Mouse (Mus musculus) C2C12 (cell line): ENCODE measurements at regions not wholly inside any gene's neighbourhood (a gene's known extent, or its start where the extent isn't known, plus 50 kb on each side); places are given as distances from the start of the nearest gene placed in this dataset.

Experiments
- H3K27me3 ChIP-seq: one replicate; pipeline ENCODE4 v1.6.1; 2011; ENCODE audit not compliant: control insufficient read depth, insufficient read depth, insufficient read length
- H3K36me3 ChIP-seq: one replicate; pipeline ENCODE4 v1.6.1; 2011; ENCODE audit not compliant: control insufficient read depth, insufficient read depth
- H3K4me3 ChIP-seq: one replicate; pipeline ENCODE4 v1.5.1; 2011; ENCODE audit warnings: mild to moderate bottlenecking, control low read depth; ENCODE audit not compliant: poor library complexity, insufficient read depth, severe bottlenecking
- H3K79me2 ChIP-seq: one replicate; pipeline ENCODE4 v1.6.1; 2011; ENCODE audit not compliant: control insufficient read depth, insufficient read depth
- H3K79me3 ChIP-seq: one replicate; pipeline ENCODE4 v1.6.1; 2011; ENCODE audit warnings: low read depth, control low read depth
- H3ac ChIP-seq: one replicate; pipeline ENCODE3; 2011; ENCODE audit warnings: low read depth; ENCODE audit not compliant: control insufficient read depth, insufficient read length
- CEBPB ChIP-seq: IDR thresholded peaks from one replicate; pipeline ENCODE4 v1.6.1; 2011; ENCODE audit warnings: low read depth, mild to moderate bottlenecking, control low read depth, moderate library complexity
- CTCF ChIP-seq: IDR thresholded peaks from one replicate; pipeline ENCODE4 v1.5.1; 2011; ENCODE audit not compliant: control insufficient read depth, insufficient read depth, insufficient read length
- FOSL1 ChIP-seq: IDR thresholded peaks from one replicate; pipeline ENCODE4 v1.8.0; 2011; ENCODE audit warnings: mild to moderate bottlenecking, low read length; ENCODE audit not compliant: poor library complexity, insufficient read depth, severe bottlenecking
- MAX ChIP-seq: IDR thresholded peaks from one replicate; pipeline ENCODE4 v1.6.1; 2011; ENCODE audit warnings: mild to moderate bottlenecking, control low read depth
- MYOD1 ChIP-seq: IDR thresholded peaks from one replicate; pipeline ENCODE4 v1.6.1; 2011; ENCODE audit warnings: low read depth; ENCODE audit not compliant: control insufficient read depth, insufficient read length
- MYOG ChIP-seq: IDR thresholded peaks from one replicate; pipeline ENCODE4 v1.6.1; 2011; ENCODE audit not compliant: control insufficient read depth, insufficient read length; ENCODE audit errors: extremely low read depth
- USF1 ChIP-seq: IDR thresholded peaks from one replicate; pipeline ENCODE4 v1.6.1; 2011; ENCODE audit warnings: low read depth, mild to moderate bottlenecking, control low read depth, moderate library complexity

DNA sequence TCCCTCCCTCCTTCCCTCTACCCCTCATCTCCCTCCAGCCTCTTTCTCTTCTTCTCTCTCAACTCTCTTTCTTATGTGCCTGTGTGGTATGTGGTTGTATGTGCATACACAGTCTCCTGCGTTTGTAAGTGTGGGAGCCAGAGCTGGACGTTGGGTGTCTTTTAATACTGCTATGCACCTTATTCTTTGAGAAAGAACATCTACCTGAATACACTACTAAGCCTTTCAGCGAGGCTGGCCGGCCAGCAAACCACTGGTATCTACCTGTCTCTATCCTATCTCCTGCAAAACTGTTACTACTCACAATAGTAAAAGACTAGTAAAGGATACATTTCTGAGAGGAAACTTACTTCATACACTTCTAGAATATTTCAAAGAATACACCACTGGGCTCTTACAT is 202.9 kb upstream of the Isl1 start:
- Histone ChIP-seq H3K36me3 (no peaks in the 10 kb centered on the region), H3K27me3 (no peaks in the 10 kb centered on the region), H3K79me2 (no peaks in the 10 kb centered on the region), H3ac (no peak overlapping the region), H3K4me3 (no peak overlapping the region), H3K79me3 (no peaks in the 10 kb centered on the region)
- TF ChIP-seq USF1 (no peak), MYOD1 (no peak)

DNA sequence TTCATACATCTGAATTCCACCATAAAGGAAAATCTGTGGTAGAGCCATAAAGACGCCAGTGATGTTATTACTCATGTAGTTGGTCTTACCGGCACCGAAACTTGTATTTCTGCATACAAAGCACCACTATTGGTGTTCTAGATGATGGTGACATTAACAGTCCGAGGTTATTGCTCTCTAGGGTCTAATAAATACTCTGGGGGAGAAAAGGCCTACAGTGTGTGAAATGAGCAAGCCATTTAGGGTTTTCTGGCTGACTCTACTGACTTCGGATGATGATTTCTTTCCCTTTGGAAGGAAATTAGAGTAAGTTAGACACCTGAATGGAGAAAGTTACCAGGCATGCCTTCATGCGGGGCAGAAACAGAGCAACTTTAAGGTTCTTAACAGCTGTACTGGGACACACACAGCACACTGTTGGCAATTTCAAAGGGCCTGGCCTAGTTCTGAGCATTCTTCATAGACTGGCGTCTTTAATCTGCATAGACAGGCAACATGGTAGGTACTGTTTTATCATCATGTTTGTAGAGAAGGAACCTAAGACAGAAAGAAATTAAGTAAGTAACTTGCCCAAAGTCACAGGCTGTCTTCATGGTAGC is 198.8 kb upstream of the Isl1 start:
- TF ChIP-seq MYOG (no peak), FOSL1 (no peak), USF1 (no peak), CEBPB (no peak), CTCF (no peak), MYOD1 (no peak), MAX (no peak)

DNA sequence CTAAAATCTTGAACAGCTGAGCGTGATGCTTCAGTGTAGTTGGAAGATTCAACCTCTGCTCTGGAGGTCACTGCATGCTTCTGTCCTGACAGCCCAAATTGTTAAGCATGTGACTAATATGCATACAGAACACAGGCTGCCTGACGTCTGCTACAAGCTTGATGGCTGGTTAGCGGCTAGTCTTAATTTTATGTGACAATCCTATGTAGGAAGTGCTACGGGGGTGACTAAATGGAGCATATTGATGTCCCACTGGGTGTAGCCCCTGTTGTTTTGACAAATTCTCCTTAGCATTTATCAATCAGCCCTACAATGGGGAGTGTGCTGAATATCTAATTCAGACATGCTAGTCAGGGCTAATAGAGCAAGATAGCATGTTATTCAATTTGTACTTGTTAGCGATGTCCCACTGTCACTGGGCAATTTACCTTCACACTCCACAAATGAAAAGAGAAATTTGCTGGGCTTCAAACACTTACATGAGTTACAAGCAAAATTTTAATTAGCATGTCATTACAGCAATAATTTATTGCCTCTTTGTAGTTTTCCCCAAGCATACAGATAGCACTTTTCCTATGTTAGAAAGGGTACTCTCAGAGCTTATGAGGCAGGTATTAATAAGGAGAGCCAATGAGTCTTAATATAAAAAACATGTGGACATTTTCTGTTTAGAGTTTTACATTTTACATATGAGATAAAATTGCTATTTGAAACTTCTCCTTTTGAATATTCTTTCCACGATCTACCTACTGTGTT is 188.3 kb upstream of the Isl1 start:
- Histone ChIP-seq H3K27me3 (no peaks in the 10 kb centered on the region), H3K79me3 (no peaks in the 10 kb centered on the region), H3ac (no peak overlapping the region), H3K4me3 (no peak overlapping the region), H3K79me2 (no peaks in the 10 kb centered on the region), H3K36me3 (no peaks in the 10 kb centered on the region)
- TF ChIP-seq FOSL1: no peak
- no peak for TF ChIP-seq USF1
- TF ChIP-seq MYOG: no peak
- TF ChIP-seq CTCF: no peak
- TF ChIP-seq MAX: no peak
- no peak for TF ChIP-seq CEBPB
- TF ChIP-seq MYOD1: no peak

More for the DNA sequence above, 198.8 kb upstream of the Isl1 start:
- Histone ChIP-seq H3K36me3 (no peaks in the 10 kb centered on the region), H3K79me2 (no peaks in the 10 kb centered on the region), H3ac (no peak overlapping the region), H3K79me3 (no peaks in the 10 kb centered on the region), H3K4me3 (no peak overlapping the region), H3K27me3 (no peaks in the 10 kb centered on the region)

DNA sequence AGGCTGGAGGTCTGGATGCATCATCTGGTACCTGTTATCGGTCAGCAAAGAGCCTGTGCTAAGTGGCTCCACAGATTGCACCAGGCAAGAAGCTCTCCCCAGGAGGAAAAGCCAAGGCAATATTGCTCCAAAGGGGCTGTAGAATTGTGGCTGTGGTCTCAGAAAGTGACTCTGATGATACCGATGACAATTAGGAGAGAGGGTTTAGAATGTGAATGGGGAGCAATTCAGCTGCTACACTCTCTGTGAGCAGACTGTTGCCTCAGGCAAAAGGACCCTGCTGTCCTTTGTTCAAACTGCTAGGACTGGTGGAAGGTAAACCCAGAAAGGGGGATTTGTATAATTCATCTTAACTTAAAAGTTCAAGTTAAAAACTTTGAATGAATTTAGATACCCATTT is 186.2 kb upstream of the Isl1 start:
- Histone ChIP-seq H3ac (no peak overlapping the region), H3K4me3 (no peak overlapping the region), H3K27me3 (no peaks in the 10 kb centered on the region), H3K79me2 (no peaks in the 10 kb centered on the region), H3K36me3 (no peaks in the 10 kb centered on the region), H3K79me3 (no peaks in the 10 kb centered on the region)
- TF ChIP-seq MYOD1: no peak

DNA sequence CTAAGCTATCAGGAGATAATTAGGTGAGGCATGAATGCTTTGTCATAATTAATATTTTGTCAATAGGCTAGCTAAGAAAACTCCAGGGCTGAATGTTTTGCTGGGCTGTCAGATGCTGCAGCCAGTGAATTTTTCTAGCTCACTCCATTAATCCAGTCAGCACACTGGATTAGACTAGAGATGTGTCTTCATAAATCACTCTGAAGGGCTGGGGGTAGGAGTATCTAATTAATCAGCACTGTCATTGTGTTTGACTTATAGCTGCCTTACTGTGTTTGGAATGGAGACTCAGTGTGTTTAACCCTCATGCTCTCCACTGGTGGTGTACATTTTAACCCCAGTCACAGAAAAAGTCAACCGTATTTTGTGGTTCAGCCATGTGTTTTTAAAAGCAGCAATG is 179.9 kb upstream of the Isl1 start:
- H3K36me3 ChIP-seq: no peaks in the 10 kb centered on the region
- H3K27me3 ChIP-seq: no peaks in the 10 kb centered on the region
- H3K4me3 ChIP-seq: no peak overlapping the region
- no peaks in the 10 kb centered on the region for H3K79me2 ChIP-seq
- TF ChIP-seq MAX (no peak), USF1 (no peak)
- H3ac ChIP-seq: no peak overlapping the region
- no peaks in the 10 kb centered on the region for H3K79me3 ChIP-seq

DNA sequence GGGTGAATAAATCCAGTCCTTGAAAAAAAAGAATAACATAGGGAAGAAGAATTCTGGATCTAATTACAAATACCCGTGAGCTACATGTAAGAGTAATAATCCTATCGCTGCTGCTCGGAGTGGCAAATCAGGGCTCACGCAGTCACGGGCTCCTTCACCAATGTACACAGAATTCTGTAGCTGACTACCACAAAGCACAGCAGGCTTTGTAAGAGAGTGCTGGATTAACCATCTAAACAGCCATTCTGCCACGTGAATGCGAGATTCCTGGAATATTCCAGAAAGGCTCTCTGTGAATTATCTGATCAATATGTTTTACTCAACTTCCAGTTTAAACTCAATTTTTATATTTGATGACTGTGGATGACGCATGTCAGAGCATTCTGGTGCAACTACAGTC is 165.1 kb upstream of the Isl1 start:
- TF ChIP-seq FOSL1 (no peak), USF1 (no peak), CEBPB (no peak), CTCF (no peak), MYOD1 (no peak), MAX (no peak), MYOG (no peak)
- H3K4me3 ChIP-seq: no peak overlapping the region
- no peaks in the 10 kb centered on the region for H3K36me3 ChIP-seq
- no peaks in the 10 kb centered on the region for H3K27me3 ChIP-seq
- H3ac ChIP-seq: no peak overlapping the region
- no peaks in the 10 kb centered on the region for H3K79me2 ChIP-seq
- H3K79me3 ChIP-seq: no peaks in the 10 kb centered on the region
